Mouse (Mus musculus): ENCODE results near the gene Ano10. TPM values are rescaled to one million over a fixed set of nuclear protein-coding genes. Genes with fewer than 3 reads are reported as not detected.

Gene Ano10
- polyA plus RNA-seq, 1 experiment from 2014 or later, result 23.5 TPM

DNA sequence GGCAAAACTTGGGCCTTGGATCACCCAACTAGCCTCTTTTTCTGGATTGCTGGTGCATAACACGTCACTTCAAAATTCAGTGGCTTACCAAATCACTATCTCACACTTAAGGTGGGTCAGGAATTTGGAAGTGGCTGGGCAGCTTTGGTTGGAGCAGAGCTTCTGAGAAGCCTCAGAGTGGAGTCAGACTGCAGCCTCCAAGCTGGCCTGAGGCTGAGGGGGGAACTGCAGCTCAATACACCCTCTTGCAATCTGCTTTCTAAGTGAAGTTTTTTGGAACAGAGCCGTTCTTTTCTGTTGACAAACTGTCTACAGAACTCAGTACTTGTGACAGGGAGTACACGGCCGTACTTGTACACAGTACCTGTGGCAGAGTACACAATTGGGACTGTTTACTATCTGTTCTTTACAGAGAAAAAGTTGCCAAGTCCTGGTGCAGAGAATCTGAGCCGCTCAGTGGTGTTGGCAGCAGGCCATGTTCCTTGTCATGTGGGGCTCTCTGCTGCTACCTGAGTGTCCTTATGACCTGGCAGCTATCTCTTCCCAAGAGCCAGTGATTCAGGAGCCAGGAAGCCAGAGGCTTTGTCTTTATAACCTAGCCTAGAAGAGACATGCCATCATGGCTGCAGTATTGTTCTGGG is 99.1 kb downstream of the Ano10 start:
- Histone ChIP-seq H3K9me3 (replicated peaks) (no peaks in the 10 kb centered on the region), H3K4me1 (replicated peaks) (peaks cover 45% of the 10 kb centered on the region), H3K36me3 (no peaks in the 10 kb centered on the region), H3K27ac (peak overlapping the region; percentile 86), H3K4me3 (no peak overlapping the region), H3K27me3 (no peaks in the 10 kb centered on the region), H3K9ac (no peak overlapping the region), H3K4me2 (no peak overlapping the region)
- WGBS, result 35% methylated on average over 5 of the region's 5 CpGs
- ATAC-seq (replicated peaks; ENCODE audit: insufficient number of reproducible peaks, insufficient read depth, low FRiP score, low read depth), result peak; percentile 41; the same call in 1 of the 2 replicates

DNA sequence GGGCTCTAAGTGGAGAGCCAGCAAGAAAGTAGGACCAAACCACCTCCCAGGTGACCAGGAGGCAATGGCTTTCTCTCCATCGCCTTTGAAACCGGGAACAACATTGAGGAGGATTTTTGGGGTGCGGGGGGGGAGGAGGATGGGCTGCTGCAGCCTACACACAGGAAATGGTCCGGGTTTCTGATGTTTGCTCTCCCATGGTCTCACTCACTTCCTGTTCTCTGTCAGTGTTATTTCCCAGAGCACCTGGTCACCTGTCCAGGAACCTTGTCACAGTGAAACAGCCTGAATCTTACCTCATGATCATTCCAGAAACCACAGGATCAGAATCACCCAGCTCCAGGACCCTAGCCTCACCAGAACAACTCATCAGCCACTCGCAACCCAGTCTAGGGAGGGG is 100.4 kb downstream of the Ano10 start:
- Histone ChIP-seq H3K4me2 (no peak overlapping the region), H3K4me1 (replicated peaks) (peaks cover 42% of the 10 kb centered on the region), H3K4me3 (no peak overlapping the region), H3K27ac (0 out of 2 replicates have a peak overlapping the region, but pooled peaks have one; percentile 32), H3K36me3 (no peaks in the 10 kb centered on the region), H3K9ac (no peak overlapping the region), H3K27me3 (no peaks in the 10 kb centered on the region), H3K9me3 (replicated peaks) (no peaks in the 10 kb centered on the region)
- WGBS, result 81% methylated on average over 5 of the region's 5 CpGs
- ATAC-seq (replicated peaks; ENCODE audit: insufficient number of reproducible peaks, insufficient read depth, low FRiP score, low read depth), result no peak

DNA sequence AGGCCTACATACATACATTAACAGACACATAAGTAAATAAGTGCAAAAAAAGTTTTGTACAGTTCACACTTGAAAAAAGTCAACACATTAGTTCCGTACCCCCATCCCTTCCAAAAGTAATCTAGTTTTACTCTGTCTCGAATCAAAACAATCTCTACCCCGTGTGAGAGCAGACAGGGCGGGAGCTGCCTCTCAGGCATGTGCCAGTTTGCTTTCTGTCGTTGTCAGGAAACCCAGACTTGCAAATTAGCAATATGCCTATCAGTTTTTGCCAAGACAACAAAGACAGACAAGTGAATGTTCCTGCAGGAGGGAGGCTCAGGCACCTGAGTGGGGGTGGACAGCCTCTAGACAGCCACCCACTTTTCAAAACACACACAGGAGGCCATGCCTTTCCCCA is 100.9 kb downstream of the Ano10 start:
- Histone ChIP-seq H3K4me2 (no peak overlapping the region), H3K9ac (no peak overlapping the region), H3K4me1 (replicated peaks) (peaks cover 46% of the 10 kb centered on the region), H3K4me3 (no peak overlapping the region), H3K27me3 (no peaks in the 10 kb centered on the region), H3K27ac (0 out of 2 replicates have a peak overlapping the region, but pooled peaks have one; percentile 32), H3K9me3 (replicated peaks) (no peaks in the 10 kb centered on the region), H3K36me3 (no peaks in the 10 kb centered on the region)
- ATAC-seq (replicated peaks; ENCODE audit: insufficient number of reproducible peaks, insufficient read depth, low FRiP score, low read depth), result no peak
- 50% methylated on average over 5 of the region's 5 CpGs for WGBS

DNA sequence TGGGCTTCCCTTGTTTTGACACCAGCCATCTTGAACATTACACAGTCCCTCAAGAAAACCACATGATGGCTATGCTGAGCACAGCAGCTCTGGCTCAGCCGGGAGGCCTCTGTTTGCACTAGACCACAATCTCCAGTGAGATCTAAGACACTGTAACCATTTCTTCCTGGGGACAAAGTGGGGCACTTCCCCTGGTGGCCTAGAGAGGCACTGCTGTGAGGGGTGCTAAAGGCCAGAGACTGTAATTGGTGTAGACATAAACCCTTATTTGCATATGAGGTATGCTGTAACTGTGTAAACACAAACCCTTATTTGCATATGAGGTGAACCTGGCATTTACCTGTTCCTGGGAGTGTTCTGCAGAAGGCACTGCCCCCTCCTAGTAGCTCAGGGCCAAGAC is 105.5 kb downstream of the Ano10 start:
- no peak overlapping the region for H3K9ac ChIP-seq
- 50% methylated on average over 1 of the region's 1 CpGs for whole genome bisulfite sequencing
- no peak overlapping the region for H3K4me3 ChIP-seq
- no peaks in the 10 kb centered on the region for H3K36me3 ChIP-seq
- H3K9me3 ChIP-seq (replicated peaks), result no peaks in the 10 kb centered on the region
- peaks cover 42% of the 10 kb centered on the region for H3K4me1 ChIP-seq (replicated peaks)
- no peak overlapping the region for H3K27ac ChIP-seq
- no peak overlapping the region for H3K4me2 ChIP-seq
- no peak for ATAC-seq (replicated peaks; ENCODE audit: insufficient number of reproducible peaks, insufficient read depth, low FRiP score, low read depth)
- H3K27me3 ChIP-seq, result no peaks in the 10 kb centered on the region

DNA sequence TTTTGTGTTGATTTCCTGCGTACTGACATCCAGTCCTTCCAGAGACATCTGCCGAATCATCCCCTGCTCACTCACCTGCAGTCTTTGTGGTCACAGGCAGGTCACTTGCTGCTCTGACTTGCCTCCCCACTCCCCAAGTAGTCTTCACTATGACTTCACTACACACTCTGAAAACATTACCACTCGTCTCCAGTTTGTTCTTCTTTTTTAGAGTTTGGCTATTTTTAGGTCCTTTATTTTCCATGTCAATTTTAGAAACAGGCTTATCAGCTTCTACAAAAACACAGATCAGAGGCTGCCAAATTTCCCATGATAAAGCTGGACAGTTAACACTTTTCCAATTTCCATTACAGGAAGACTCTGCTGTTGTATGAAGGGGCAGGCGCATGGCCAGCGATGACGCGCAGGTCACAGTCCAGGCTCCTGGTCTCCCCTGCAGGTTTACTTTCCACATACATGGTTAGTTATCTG is 106.7 kb downstream of the Ano10 start:
- no peaks in the 10 kb centered on the region for H3K9me3 ChIP-seq (replicated peaks)
- peaks cover 39% of the 10 kb centered on the region for H3K4me1 ChIP-seq (replicated peaks)
- WGBS, result 34% methylated on average over 7 of the region's 7 CpGs
- H3K36me3 ChIP-seq, result no peaks in the 10 kb centered on the region
- no peak overlapping the region for H3K9ac ChIP-seq
- H3K27ac ChIP-seq, result peak overlapping the region; percentile 75
- peak overlapping the region; percentile 21; the same call in 1 of the 2 replicates for H3K4me2 ChIP-seq
- ATAC-seq (replicated peaks; ENCODE audit: insufficient number of reproducible peaks, insufficient read depth, low FRiP score, low read depth), result peak; percentile 45
- H3K4me3 ChIP-seq, result no peak overlapping the region
- H3K27me3 ChIP-seq, result no peaks in the 10 kb centered on the region

DNA sequence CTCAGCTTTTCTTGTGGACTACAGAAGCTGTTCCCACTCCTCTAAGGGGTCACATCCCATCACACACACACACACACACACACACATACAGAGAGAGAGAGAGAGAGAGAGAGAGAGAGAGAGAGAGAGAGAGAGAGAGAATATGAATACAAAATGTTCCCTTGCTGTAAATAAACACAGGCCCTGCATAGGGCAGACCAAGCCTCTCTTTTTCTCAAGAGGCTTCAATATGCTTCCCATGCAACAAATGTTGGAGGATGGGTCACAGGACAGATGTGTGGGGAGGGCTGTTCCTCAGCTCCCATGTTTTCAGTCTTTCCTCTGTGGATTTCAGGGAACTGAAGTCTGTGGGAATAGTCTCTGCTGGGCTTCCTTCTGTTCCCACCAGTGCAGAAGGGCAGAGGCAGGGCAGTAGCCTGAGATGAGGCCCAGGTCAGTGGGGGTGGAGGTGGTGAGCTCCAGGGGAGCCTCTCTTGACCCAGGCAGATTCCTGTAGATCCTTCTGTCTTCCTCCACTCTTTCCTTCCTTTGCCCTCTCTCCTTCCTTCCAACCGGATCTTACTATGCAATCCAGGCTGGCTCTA is 107.5 kb downstream of the Ano10 start:
- Histone ChIP-seq H3K36me3 (no peaks in the 10 kb centered on the region), H3K9me3 (replicated peaks) (no peaks in the 10 kb centered on the region), H3K27ac (peak overlapping the region; percentile 75), H3K27me3 (no peaks in the 10 kb centered on the region), H3K4me3 (no peak overlapping the region), H3K9ac (no peak overlapping the region), H3K4me1 (replicated peaks) (peaks cover 39% of the 10 kb centered on the region), H3K4me2 (no peak overlapping the region)
- 50% methylated on average over 1 of the region's 1 CpGs for WGBS
- ATAC-seq (replicated peaks; ENCODE audit: insufficient number of reproducible peaks, insufficient read depth, low FRiP score, low read depth), result no peak

DNA sequence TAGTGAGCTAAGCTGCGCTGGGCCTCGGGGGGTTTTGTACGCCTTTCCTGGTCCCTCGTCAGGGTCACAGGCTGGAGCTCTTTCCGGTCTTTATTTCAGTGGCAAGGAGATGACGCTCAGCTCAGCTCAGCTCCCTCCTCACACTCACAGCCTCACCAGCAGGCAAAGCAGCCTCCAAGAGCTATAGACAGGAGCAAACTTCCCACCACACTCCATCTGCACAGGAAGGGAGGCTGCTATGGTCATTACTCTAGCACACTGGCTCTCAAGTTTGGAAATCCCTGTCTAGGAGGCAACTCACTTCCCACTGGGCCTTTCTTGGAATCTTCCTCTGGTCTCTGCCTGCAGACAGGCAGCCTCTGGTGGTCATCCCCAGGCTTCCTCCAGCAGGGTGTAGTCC is 108.3 kb downstream of the Ano10 start:
- H3K36me3 ChIP-seq, result no peaks in the 10 kb centered on the region
- no peaks in the 10 kb centered on the region for H3K27me3 ChIP-seq
- WGBS, result 79% methylated on average over 6 of the region's 6 CpGs
- H3K9ac ChIP-seq, result no peak overlapping the region
- no peak overlapping the region for H3K4me2 ChIP-seq
- ATAC-seq (replicated peaks; ENCODE audit: insufficient number of reproducible peaks, insufficient read depth, low FRiP score, low read depth), result no peak
- peaks cover 39% of the 10 kb centered on the region for H3K4me1 ChIP-seq (replicated peaks)
- H3K27ac ChIP-seq, result peak overlapping the region; percentile 75
- H3K4me3 ChIP-seq, result no peak overlapping the region
- no peaks in the 10 kb centered on the region for H3K9me3 ChIP-seq (replicated peaks)

DNA sequence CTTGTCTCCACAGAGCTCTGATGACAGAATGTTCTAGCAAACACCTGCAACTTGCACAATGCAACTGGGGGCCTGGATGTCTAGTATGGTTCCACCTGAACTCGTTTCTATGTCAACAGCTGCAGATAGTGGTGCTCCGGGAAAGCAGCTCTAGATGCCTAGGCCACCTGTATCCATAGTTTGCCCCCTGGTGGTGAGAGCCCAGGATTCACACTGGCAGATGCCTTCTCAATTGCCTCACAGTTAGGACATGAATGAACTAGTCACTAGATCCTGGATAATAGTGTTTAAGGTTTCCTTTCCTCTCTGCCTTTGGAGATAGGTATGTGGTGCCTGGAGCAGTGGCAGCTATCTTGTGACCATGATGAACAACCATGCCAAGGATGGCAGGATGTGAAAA is 109.2 kb downstream of the Ano10 start:
- no peaks in the 10 kb centered on the region for H3K9me3 ChIP-seq (replicated peaks)
- H3K9ac ChIP-seq, result no peak overlapping the region
- H3K27ac ChIP-seq, result no peak overlapping the region
- H3K36me3 ChIP-seq, result no peaks in the 10 kb centered on the region
- no peak for ATAC-seq (replicated peaks; ENCODE audit: insufficient number of reproducible peaks, insufficient read depth, low FRiP score, low read depth)
- H3K27me3 ChIP-seq, result no peaks in the 10 kb centered on the region
- no peak overlapping the region for H3K4me2 ChIP-seq
- WGBS, result 3% methylated on average over 2 of the region's 2 CpGs
- no peak overlapping the region for H3K4me3 ChIP-seq
- peaks cover 39% of the 10 kb centered on the region for H3K4me1 ChIP-seq (replicated peaks)

DNA sequence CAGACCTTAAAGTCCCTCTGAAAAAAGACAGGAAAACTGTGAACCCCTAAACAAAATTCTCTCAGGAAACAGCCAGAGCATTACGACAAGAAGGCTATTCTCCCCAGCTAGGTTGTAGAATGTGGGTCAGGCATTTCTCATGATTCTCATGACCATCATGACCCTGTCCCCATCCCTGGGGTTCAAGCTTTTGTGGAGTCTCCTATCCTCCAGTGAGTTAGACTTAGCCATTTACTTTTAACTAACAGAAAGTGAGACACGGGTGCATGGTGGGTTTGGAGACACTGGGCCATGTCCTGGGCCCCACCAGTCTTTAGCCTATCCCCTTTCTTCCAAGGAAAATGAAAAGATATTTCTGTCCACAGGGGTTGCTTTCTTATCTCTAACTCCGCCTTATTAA is 109.9 kb downstream of the Ano10 start:
- Histone ChIP-seq H3K9me3 (replicated peaks) (no peaks in the 10 kb centered on the region), H3K4me2 (no peak overlapping the region), H3K4me1 (replicated peaks) (peaks cover 39% of the 10 kb centered on the region), H3K27me3 (no peaks in the 10 kb centered on the region), H3K27ac (no peak overlapping the region), H3K9ac (no peak overlapping the region), H3K4me3 (no peak overlapping the region), H3K36me3 (no peaks in the 10 kb centered on the region)
- ATAC-seq (replicated peaks; ENCODE audit: insufficient number of reproducible peaks, insufficient read depth, low FRiP score, low read depth), result no peak
- 80% methylated on average over 3 of the region's 3 CpGs for WGBS

DNA sequence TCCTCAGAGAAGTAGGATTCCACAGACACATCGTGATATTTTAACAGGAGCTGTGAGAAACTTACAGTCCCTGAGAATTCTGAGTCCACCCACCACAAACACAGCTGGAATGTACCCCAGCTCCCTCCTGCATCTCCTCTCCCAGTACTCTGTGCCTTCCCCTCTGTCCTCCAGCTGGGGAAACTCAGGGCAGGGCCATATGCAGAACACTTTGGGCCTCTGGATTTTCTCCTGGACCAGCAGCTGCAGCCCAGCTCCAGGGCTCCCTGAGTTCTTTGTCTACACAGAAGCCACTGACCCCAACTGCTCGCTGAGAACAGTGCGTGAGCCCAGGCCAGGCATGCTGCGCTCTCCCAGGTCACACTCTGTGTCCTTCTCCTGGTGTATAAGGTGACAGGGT is 111.1 kb downstream of the Ano10 start:
- Histone ChIP-seq H3K4me2 (no peak overlapping the region), H3K36me3 (no peaks in the 10 kb centered on the region), H3K9me3 (replicated peaks) (no peaks in the 10 kb centered on the region), H3K27ac (no peak overlapping the region), H3K4me3 (no peak overlapping the region), H3K27me3 (no peaks in the 10 kb centered on the region), H3K4me1 (replicated peaks) (peaks cover 39% of the 10 kb centered on the region), H3K9ac (no peak overlapping the region)
- 81% methylated on average over 4 of the region's 4 CpGs for WGBS
- no peak for ATAC-seq (replicated peaks; ENCODE audit: insufficient number of reproducible peaks, insufficient read depth, low FRiP score, low read depth)

DNA sequence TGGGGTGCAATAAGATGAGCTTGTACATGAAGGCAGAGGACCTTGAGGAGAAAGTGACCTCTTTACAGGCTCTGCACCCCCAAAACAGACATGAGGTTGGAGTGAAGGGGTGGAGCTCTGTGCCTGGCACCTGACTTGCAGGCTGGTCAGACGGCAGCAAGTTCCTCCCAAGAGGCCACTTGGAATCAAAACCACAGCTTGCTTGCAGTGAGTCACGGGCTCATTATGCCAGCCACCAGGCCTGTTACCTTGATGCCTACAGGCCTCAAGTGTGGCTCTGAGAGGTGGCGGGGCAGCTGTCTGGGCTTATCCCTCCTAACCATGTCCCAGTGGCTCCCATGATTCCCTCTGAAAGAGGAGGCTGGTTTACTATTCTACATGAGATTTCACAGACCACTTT is 114.1 kb downstream of the Ano10 start:
- no peaks in the 10 kb centered on the region for H3K9me3 ChIP-seq (replicated peaks)
- ATAC-seq (replicated peaks; ENCODE audit: insufficient number of reproducible peaks, insufficient read depth, low FRiP score, low read depth), result no peak
- H3K4me3 ChIP-seq, result no peak overlapping the region
- 83% methylated on average over 3 of the region's 3 CpGs for WGBS
- no peaks in the 10 kb centered on the region for H3K27me3 ChIP-seq
- peaks cover 27% of the 10 kb centered on the region for H3K4me1 ChIP-seq (replicated peaks)
- H3K36me3 ChIP-seq, result no peaks in the 10 kb centered on the region
- no peak overlapping the region for H3K27ac ChIP-seq
- H3K4me2 ChIP-seq, result no peak overlapping the region
- no peak overlapping the region for H3K9ac ChIP-seq

DNA sequence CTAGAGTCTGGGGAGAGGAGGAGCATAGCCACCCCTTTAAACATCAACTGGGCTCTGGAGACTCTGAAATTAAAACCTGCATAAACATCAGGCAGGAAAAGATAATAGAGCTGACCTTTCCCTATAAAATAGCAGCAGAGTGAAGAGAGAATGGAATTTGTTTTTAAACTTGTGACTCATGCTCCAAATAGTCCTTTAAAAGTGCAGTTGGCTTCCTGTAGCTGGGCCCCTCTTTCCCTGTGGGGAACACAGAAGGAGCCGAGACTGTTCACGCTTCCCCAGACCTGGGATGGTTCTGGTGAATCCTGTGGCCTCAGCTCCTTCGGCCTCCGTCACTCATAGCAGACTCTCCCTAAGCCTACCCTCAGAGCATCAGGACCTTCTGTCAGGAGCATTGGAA is 115.8 kb downstream of the Ano10 start:
- Histone ChIP-seq H3K27me3 (no peaks in the 10 kb centered on the region), H3K27ac (peak overlapping the region; percentile 27), H3K4me2 (no peak overlapping the region), H3K36me3 (no peaks in the 10 kb centered on the region), H3K9me3 (replicated peaks) (no peaks in the 10 kb centered on the region), H3K4me1 (replicated peaks) (peaks cover 36% of the 10 kb centered on the region), H3K4me3 (no peak overlapping the region), H3K9ac (no peak overlapping the region)
- WGBS, result 16% methylated on average over 4 of the region's 4 CpGs
- ATAC-seq (replicated peaks; ENCODE audit: insufficient number of reproducible peaks, insufficient read depth, low FRiP score, low read depth), result 0 out of 2 replicates have a peak, but pooled peaks have one; percentile 28
